Mouse (Mus musculus) erythroblast, embryonic 14.5 days (primary cell): ENCODE results near the gene Ctr9.

Experiments
- GATA1 ChIP-seq: IDR thresholded peaks from 2 replicates; pipeline ENCODE4 v1.6.1; 2012; ENCODE audit warnings: low read length, inconsistent platforms, mixed read lengths
- TAL1 ChIP-seq: IDR thresholded peaks from 3 replicates; pipeline ENCODE4 v1.6.1; 2012; ENCODE audit warnings: low read length, inconsistent platforms, mixed read lengths

- TF ChIP-seq TAL1 (no peak), GATA1 (no peak)
These were observed 41.4 kb downstream of the Ctr9 start for GRCm38 (mm10) chr7:111070167-111070496.
